Mouse (Mus musculus): ENCODE results near the gene Dhx9.
"Not testable (repeated sequence)": the region's sequence is repeated elsewhere in the genome, so short reads cannot be mapped to it uniquely, and the experiment has no call there.

DNA sequence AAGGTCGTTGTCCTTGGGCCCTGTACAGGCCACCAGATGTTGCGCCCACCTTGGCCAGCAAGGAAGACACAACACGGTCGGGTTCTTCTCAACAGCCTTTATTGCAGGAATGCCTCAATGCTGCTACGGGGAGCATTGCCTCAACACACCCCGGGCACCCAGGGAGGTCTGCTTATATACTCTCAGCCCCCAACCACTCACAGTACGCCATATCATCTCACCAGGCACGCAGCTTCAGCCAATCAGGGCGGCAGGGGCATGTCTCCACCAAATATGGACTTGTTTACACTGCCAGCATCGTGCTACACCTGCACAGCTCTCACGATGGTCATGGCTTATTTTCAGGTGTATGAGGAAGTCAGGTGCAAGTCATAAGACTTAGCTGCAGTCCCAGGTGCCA, 79.8 kb downstream of the Dhx9 start:
- not testable (repeated sequence) for TF ChIP-seq CTCF, POLR2A (IDR thresholded peaks at IDR 0.05; ENCODE audit: extremely low read depth, insufficient read depth, low read length)

Measured in cortical plate, adult 2 months (tissue).